Mouse (Mus musculus) lung, adult 2 months (tissue): ENCODE data around the gene Trabd. TPM values are rescaled to one million over a fixed set of nuclear protein-coding genes. Genes with fewer than 3 reads are reported as not detected.

ENCODE experiments used
- DNase-seq: peaks from one replicate; pipeline ENCODE4 v3.0.0; 2022
- H3K4me1 ChIP-seq: fragments of 200-500 bp; 2 replicates; pipeline ENCODE4 v1.6.1; 2011; ENCODE audit warnings: low read length; ENCODE audit not compliant: control insufficient read depth, insufficient read depth
- H3K4me3 ChIP-seq: fragments of 200-500 bp; replicated peaks from 2 replicates; pipeline ENCODE3; 2011; ENCODE audit warnings: low read depth, mild to moderate bottlenecking, control low read depth, low read length; ENCODE audit errors: extremely low read depth
- CTCF ChIP-seq: fragments of 200-500 bp; IDR thresholded peaks from 2 replicates; pipeline ENCODE4 v1.5.1; 2011; ENCODE audit warnings: mild to moderate bottlenecking, low read length, control low read depth; ENCODE audit not compliant: insufficient read depth
- POLR2A ChIP-seq: fragments of 200-500 bp; IDR thresholded peaks from 2 replicates; pipeline ENCODE4 v1.6.1; 2011; ENCODE audit warnings: low read depth, mild to moderate bottlenecking, control low read depth, low read length, borderline replicate concordance; ENCODE audit errors: extremely low read depth
- WGBS: fragments of 180-500 bp; shearing (Covaris S2); methylation state at CpG from one replicate; pipeline ENCODE4 v1.1.7; 2018; 5-methylcytosine and 5-hydroxymethylcytosine counted together
- polyA plus RNA-seq: library from polyadenylated mRNA; depleted of rRNA; stranded (reverse); fragments of >200 nt; gene quantifications from 2 replicates; pipeline ENCODE4 v1.2.3, GENCODE M21; 2012; rRNA removed

The Trabd gene
- polyA plus RNA-seq, result 49.3 and 64.3 TPM in 2 replicates

GRCm38 (mm10) chr15:89074613-89075477 is at the start of gene Trabd:
Gene Trabd (plus strand): TSS chr15:89075124.
- peak within 1 kb of the TSS; percentile 98 for H3K4me3 ChIP-seq
- WGBS, result 17% methylated on average over 11 of the region's 11 CpGs
- no peak for DNase-seq
- H3K4me1 ChIP-seq, result peaks cover 14% of the 10 kb centered on the region; the same call in 1 of the 2 replicates
- TF ChIP-seq POLR2A (no peak), CTCF (no peak)

- Histone ChIP-seq H3K4me1 (no peaks in the 10 kb centered on the region), H3K4me3 (no peak overlapping the region)
- no peak for DNase-seq
- WGBS, result 69% methylated on average over 5 of the region's 5 CpGs
- TF ChIP-seq CTCF (0 out of 2 replicates have a peak, but pooled peaks have one; percentile 5), POLR2A (no peak)
Measured at GRCm38 (mm10) chr15:89044381-89044780, 30.5 kb upstream of the Trabd start.

- no peak for DNase-seq
- 73% methylated on average over 4 of the region's 4 CpGs for WGBS
- Histone ChIP-seq H3K4me1 (no peaks in the 10 kb centered on the region), H3K4me3 (no peak overlapping the region)
- TF ChIP-seq POLR2A, result no peak
Measured at GRCm38 (mm10) chr15:89046356-89046755, 28.6 kb upstream of the Trabd start.

GRCm38 (mm10) chr15:89054666-89055065 is 20.3 kb upstream of the Trabd start:
- no peak overlapping the region for H3K4me3 ChIP-seq
- WGBS, result 84% methylated on average over 7 of the region's 7 CpGs

GRCm38 (mm10) chr15:89058736-89059135 is 16.2 kb upstream of the Trabd start:
- peaks cover 2% of the 10 kb centered on the region; the same call in 1 of the 2 replicates for H3K4me1 ChIP-seq
- peak; percentile 1 for DNase-seq
- TF ChIP-seq CTCF (no peak), POLR2A (no peak)
- WGBS, result 26% methylated on average over 6 of the region's 6 CpGs
- no peak overlapping the region for H3K4me3 ChIP-seq

More at GRCm38 (mm10) chr15:89054666-89055065, 20.3 kb upstream of the Trabd start:
- H3K4me1 ChIP-seq, result no peaks in the 10 kb centered on the region
- TF ChIP-seq CTCF, result no peak
- TF ChIP-seq POLR2A, result no peak
- no peak for DNase-seq

GRCm38 (mm10) chr15:89059161-89059931 is 15.6 kb upstream of the Trabd start, which contains the start of gene Panx2:
Gene Panx2 (plus strand): TSS chr15:89059734.
- WGBS, result 2% methylated on average over 36 of the region's 57 CpGs
- TF ChIP-seq POLR2A (no peak), CTCF (no peak)
- Histone ChIP-seq H3K4me3 (peak within 1 kb of the TSS; percentile 54), H3K4me1 (peaks cover 2% of the 10 kb centered on the region; the same call in 1 of the 2 replicates)
- peak; percentile 7 for DNase-seq

- Histone ChIP-seq H3K4me1 (peaks cover 2% of the 10 kb centered on the region; the same call in 1 of the 2 replicates), H3K4me3 (peak overlapping the region; percentile 54)
- DNase-seq, result peak; percentile 25
- 2% methylated on average over 39 of the region's 48 CpGs for WGBS
- TF ChIP-seq CTCF (no peak), POLR2A (no peak)
Measured at GRCm38 (mm10) chr15:89060032-89060681, 14.8 kb upstream of the Trabd start.

GRCm38 (mm10) chr15:89060811-89061460 is 14.0 kb upstream of the Trabd start:
- no peak for TF ChIP-seq POLR2A
- TF ChIP-seq CTCF, result no peak
- 86% methylated on average over 12 of the region's 12 CpGs for WGBS
- no peak for DNase-seq
- Histone ChIP-seq H3K4me3 (no peak overlapping the region), H3K4me1 (peaks cover 2% of the 10 kb centered on the region; the same call in 1 of the 2 replicates)
